Mouse (Mus musculus) layer of hippocampus, adult 6 months (tissue): ENCODE results near the gene Gm28043. TPM values are rescaled to one million over a fixed set of nuclear protein-coding genes. Genes with fewer than 3 reads are reported as not detected.

ENCODE experiments used
- long read RNA-seq, 2 experiments: library from polyadenylated mRNA; unstranded; transcript quantifications; one replicate each; pipeline ENCODE4 v2.0.0; 2019 to 2020
- microRNA-seq: library from miRNA; unstranded; fragments of <30 nt; microRNA quantifications from one replicate; pipeline ENCODE4 v1.2.0, GENCODE M21; 2020
- polyA plus RNA-seq: library from polyadenylated mRNA; unstranded; fragments of <200 nt; fragmentation: Nextera tagmentation; gene quantifications from 2 replicates; pipeline ENCODE4 v1.2.3, GENCODE M21; 2021

Gm28043 gene
- polyA plus RNA-seq, result 1.2 and 1.8 TPM in 2 replicates
- long read RNA-seq, experiment 1, partial matches to known transcripts, result 11 of 14 reads
- long read RNA-seq, experiment 1, other reads (novel, unspliced or antisense), result 3 of 14 reads
- long read RNA-seq, experiment 2, partial matches to known transcripts, result 25 of 46 reads
- long read RNA-seq, experiment 2, other reads (novel, unspliced or antisense), result 21 of 46 reads

DNA sequence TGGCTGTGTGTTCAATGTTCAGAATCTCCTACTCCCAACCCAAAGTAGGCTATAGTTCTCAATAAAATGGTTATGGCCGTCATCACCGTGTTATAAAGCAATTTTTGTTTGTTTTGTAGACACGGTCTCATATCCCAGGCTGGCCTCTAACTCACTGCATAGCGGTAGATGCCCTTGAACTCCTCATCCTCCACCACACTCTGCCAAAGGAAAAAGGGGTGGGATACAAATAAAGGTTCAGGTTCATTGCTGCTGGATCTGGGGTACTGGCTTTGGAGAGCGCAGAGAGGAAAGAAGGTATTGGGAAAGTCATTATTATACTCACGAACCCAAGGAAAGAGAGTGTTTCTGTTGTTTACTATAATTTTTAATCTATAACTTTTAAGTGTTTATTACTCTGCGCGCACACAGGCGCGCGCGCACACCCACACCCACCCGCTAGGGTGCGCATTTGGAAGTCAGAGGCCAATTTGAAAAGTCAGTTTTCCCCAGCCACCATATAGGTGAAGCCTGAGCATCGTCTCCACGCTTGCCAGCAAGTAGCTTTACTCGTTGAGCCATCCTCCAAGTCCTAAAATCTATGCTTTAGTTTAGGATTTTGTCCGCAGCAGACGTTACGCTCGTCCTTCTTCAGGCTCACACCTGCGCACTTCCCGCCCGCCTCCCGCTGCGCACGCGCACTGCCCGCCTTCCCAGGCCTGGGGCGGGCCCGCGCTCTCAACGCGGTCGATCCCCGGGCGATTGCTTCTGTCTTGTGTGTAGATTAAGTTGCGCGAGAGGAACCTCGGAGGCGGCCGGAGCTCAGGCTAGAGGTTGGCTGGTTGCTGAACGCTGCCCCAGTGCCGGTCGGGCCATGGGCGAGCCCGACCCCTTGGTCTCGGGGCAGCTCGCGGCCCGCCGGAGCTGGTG, at the start of gene Gm28043, which contains the start of gene Rnf8:
Gene Gm28043 (plus strand): TSS at position 762 of the 909 bp plus-strand sequence.
Gene Rnf8 (plus strand): TSS at position 676 of the 909 bp plus-strand sequence.

DNA sequence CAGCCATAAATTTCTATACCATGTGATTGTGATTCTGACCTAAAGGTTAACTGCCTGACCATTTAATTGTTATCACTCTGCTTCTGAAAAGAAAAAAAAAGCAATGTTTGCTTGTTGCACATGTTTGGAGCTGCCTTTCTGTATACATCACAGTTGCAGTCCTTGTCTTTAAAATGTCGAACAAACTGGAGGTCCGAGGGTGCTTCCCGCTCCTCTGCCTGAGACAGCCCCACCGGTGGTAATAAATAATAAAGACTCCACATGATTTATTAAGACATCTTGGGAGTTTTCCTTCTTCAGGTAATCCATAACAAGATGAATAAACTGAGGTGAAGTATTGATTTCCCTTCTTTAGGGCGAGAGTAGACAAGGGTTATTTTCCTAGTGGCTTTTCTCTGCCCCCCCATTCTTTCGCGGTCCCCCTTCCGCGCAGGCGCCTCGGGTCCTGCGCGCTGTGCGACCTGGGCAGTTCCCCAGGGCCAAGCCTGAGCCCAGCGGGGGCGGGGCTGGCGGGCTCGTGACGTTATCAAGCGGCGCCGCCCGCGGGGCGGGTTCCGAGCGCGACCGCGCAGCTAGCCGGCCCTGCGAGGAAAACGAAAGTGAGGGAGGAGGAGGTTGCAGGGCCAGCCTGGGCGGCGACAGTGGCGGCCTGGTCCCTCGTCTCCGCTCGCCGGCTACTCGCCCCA, 45.5 kb downstream of the Gm28043 start, which contains the start of gene Cmtr1:
Gene Cmtr1 (plus strand): TSS at position 520 of the 686 bp plus-strand sequence.

DNA sequence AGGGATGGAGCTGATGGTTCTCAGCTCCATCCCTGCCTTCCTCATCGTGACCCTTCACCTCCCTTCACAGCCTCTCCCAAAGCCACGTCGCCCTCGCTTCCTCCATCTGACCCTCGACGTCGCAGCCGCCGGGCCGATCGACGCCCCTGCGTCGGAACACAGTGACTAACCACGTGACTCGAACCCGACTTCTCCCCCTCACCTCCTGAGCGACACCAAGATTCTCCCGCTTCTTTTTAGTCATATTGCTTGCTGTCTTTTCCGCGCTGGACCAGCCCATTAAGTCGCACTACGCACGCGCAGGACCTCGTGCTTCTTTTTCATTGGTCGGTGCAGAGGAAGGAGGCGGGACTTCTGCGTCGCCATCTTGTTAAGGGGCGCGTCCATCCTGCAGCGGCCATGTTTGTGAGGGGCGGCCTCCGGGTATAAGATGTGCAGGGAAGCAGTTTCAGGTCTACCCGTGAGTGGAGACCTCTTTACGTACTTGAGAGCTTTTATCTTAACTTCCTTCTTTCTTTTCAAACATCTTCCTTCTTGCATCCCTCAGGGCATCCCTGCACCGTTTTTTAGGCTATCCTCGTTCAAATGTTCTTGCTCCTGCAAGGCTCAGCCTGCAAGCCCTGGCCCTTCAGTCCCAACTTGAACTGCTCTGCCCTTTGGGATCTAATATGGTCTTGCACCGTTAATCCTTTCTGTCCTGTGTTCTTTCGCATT, 102.2 kb downstream of the Gm28043 start, which contains the start of gene Ccdc167:
Gene Ccdc167 (minus strand): TSS at position 313 of the 714 bp plus-strand sequence.

Small RNA genes lying within 50 kb of the gene (microRNA-seq; reads per million reads assigned to microRNA genes)
- gene Mir7667, result not detected

Other genes with a start within 250 kb of the Gm28043 start
- gene Pim1, start 124.1 kb upstream of the Gm28043 start, polyA plus RNA-seq, result 0.80 and 1.2 TPM in 2 replicates
- gene Gm17657, start 65.2 kb upstream of the Gm28043 start, polyA plus RNA-seq, result not detected in 2 replicates
- gene Tbc1d22b, start 65.1 kb upstream of the Gm28043 start, polyA plus RNA-seq, result 6.5 and 7.9 TPM in 2 replicates
- gene Tmem217, start 62.5 kb upstream of the Gm28043 start, polyA plus RNA-seq, result 0.59 and 0.63 TPM in 2 replicates
- gene Rnf8, start 86 bp upstream of the Gm28043 start, polyA plus RNA-seq, result 43.9 TPM in 2 replicates
- 49.0 and 68.6 TPM in 2 replicates for gene Cmtr1, start 45.7 kb downstream of the Gm28043 start, polyA plus RNA-seq
- gene Ccdc167, start 102.2 kb downstream of the Gm28043 start, polyA plus RNA-seq, result 23.4 and 25.0 TPM in 2 replicates